ENCODE assay signal across 20 mouse cellular contexts in the genomic region with DNA sequence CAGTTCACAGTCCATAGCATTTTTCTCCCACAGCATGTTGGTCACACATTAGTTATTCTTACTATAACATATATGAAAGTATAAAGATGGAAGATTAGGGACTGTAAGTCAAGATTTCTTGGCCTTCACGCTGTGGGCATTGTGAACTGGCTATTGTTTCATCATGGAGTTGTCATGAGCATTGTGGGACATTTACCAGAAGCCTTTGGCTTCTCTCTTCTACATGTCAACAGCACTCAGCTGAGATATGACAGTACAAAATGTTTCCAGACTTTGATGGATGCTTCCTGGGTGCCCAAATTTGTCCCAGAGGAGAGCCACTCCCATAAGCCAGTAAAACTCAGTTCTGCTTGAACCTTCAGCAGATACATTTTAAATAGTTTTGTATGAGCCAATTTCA.
A peak's percentile ranks its signal among the peaks of the same experiment; 100 is the strongest.
DNase-seq lines count a peak whose midpoint lies in the region; ATAC-seq and TF ChIP-seq lines count a peak whose summit lies in the region.
"Had no signal": no experiment of that assay in that cellular context is flagged by ENCODE, and none has a peak within 500 bp of the region (broad histone marks: within the 10 kb centered on the region; RNA-seq: fewer than 3 reads in every experiment).

No protein-coding gene starts in this region.

- no peak for TF ChIP-seq CTCF in heart, adult 2 months (IDR thresholded peaks at IDR 0.05)

- H3K9ac ChIP-seq in heart, adult 2 months (ENCODE audit: low read depth, low read length) = no peak overlapping the region
- no peak overlapping the region for H3K9ac ChIP-seq in heart, embryonic 15.5 days
- no peak overlapping the region for H3K9ac ChIP-seq in forebrain, embryonic 14.5 days (ENCODE audit: low read length)
- H3K9ac ChIP-seq: embryonic facial prominence, embryonic 13.5 days; forebrain, embryonic 12.5 days; forebrain, postnatal 0 days; hindbrain, embryonic 13.5 days had no signal

- no peaks in the 10 kb centered on the region for H3K27me3 ChIP-seq in heart, adult 2 months (ENCODE audit: control insufficient read depth, insufficient read depth, low read length)
- H3K27me3 ChIP-seq in heart, embryonic 15.5 days = no peaks in the 10 kb centered on the region
- no peaks in the 10 kb centered on the region for H3K27me3 ChIP-seq in forebrain, embryonic 14.5 days (replicated peaks; ENCODE audit: control insufficient read depth, insufficient read depth, low read length)
- H3K27me3 ChIP-seq: CH12.LX; embryonic facial prominence, embryonic 13.5 days; forebrain, embryonic 12.5 days; hindbrain, embryonic 13.5 days had no signal

- intact Hi-C loops in heart, adult 2 months (cut with DNase I) = no loop called here
- intact Hi-C loops in heart, postnatal 36 days (cut with DNase I) = no loop called here

- no peaks in the 10 kb centered on the region for H3K9me3 ChIP-seq in heart, embryonic 15.5 days (replicated peaks)
- H3K9me3 ChIP-seq in forebrain, embryonic 14.5 days (replicated peaks; ENCODE audit: control insufficient read depth, low read length) = no peaks in the 10 kb centered on the region
- H3K9me3 ChIP-seq: embryonic facial prominence, embryonic 13.5 days; forebrain, embryonic 12.5 days; hindbrain, embryonic 13.5 days had no signal

- ATAC-seq in heart, embryonic 15.5 days (replicated peaks; ENCODE audit: insufficient number of reproducible peaks, insufficient read depth, low FRiP score, low read depth) = peak; percentile 64; the same call in 1 of the 2 replicates
- no peak for ATAC-seq in forebrain, embryonic 14.5 days
- ATAC-seq: forebrain, postnatal 0 days; hindbrain, postnatal 0 days had no signal

- H3K4me3 ChIP-seq in heart, adult 2 months = no peak overlapping the region
- H3K4me3 ChIP-seq in heart, embryonic 15.5 days = no peak overlapping the region
- H3K4me3 ChIP-seq in forebrain, embryonic 14.5 days (ENCODE audit: low read depth, low read length) = no peak overlapping the region
- H3K4me3 ChIP-seq: embryonic facial prominence, embryonic 13.5 days; forebrain, embryonic 12.5 days; hindbrain, embryonic 13.5 days had no signal

- H3K36me3 ChIP-seq in heart, adult 2 months (ENCODE audit: control insufficient read depth, insufficient read depth, low read length) = peaks cover 2% of the 10 kb centered on the region; the same call in 1 of the 2 replicates
- H3K36me3 ChIP-seq in heart, embryonic 15.5 days = no peaks in the 10 kb centered on the region
- no peaks in the 10 kb centered on the region for H3K36me3 ChIP-seq in forebrain, embryonic 14.5 days (ENCODE audit: control insufficient read depth, insufficient read depth, low read length)
- H3K36me3 ChIP-seq: embryonic facial prominence, embryonic 13.5 days; forebrain, embryonic 12.5 days; hindbrain, embryonic 13.5 days had no signal

- H3K4me2 ChIP-seq in heart, embryonic 15.5 days = no peak overlapping the region
- no peak overlapping the region for H3K4me2 ChIP-seq in forebrain, embryonic 14.5 days (ENCODE audit: low read length)
- H3K4me2 ChIP-seq: embryonic facial prominence, embryonic 13.5 days; forebrain, embryonic 12.5 days; hindbrain, embryonic 13.5 days had no signal

- no peak for TF ChIP-seq POLR2A in heart, adult 2 months (IDR thresholded peaks at IDR 0.05; ENCODE audit: insufficient read depth, low read depth, low read length)

- peak in 1 of 2 experiments; percentile 10 for DNase-seq in heart, adult 2 months
- no peak for DNase-seq in heart, postnatal 36 days
- DNase-seq in adipocyte (ENCODE audit: low spot score) = peak; percentile 41
- DNase-seq in heart, postnatal 4 days = peak; percentile 7
- DNase-seq in forebrain, embryonic 14.5 days (ENCODE audit: low spot score) = no peak
- DNase-seq in cerebellum, postnatal 25 days = no peak
- DNase-seq: adrenal gland, postnatal 10 days; cerebellum, adult 11 months; cerebellum, adult 8-10 months; cerebellum, postnatal 14 days; forebrain, postnatal 0 days; gastrocnemius, postnatal 14 days; kidney, adult 11 months; kidney, adult 9 months had no signal

- no peaks in the 10 kb centered on the region for H3K79me2 ChIP-seq in heart, adult 2 months (replicated peaks; ENCODE audit: control insufficient read depth, insufficient read depth, low read length)

- no peaks in the 10 kb centered on the region for H3K4me1 ChIP-seq in heart, adult 2 months (ENCODE audit: control insufficient read depth, insufficient read depth, low read length)
- H3K4me1 ChIP-seq in heart, embryonic 15.5 days (replicated peaks) = peaks cover 8% of the 10 kb centered on the region
- no peaks in the 10 kb centered on the region for H3K4me1 ChIP-seq in forebrain, embryonic 14.5 days (ENCODE audit: control insufficient read depth, insufficient read depth, low read length)
- H3K4me1 ChIP-seq: embryonic facial prominence, embryonic 13.5 days; forebrain, embryonic 12.5 days; hindbrain, embryonic 13.5 days had no signal

- 0 out of 2 replicates have a peak, but pooled peaks have one; percentile 53 for TF ChIP-seq EP300 in heart, adult 2 months (IDR thresholded peaks at IDR 0.05; ENCODE audit: insufficient read depth, low read depth, low read length)

- no peak overlapping the region for H3K27ac ChIP-seq in heart, adult 2 months
- peak overlapping the region; percentile 49; the same call in 1 of the 2 replicates for H3K27ac ChIP-seq in heart, embryonic 15.5 days
- no peak overlapping the region for H3K27ac ChIP-seq in forebrain, embryonic 14.5 days (ENCODE audit: low read depth, low read length)
- H3K27ac ChIP-seq: embryonic facial prominence, embryonic 13.5 days; forebrain, embryonic 12.5 days; hindbrain, embryonic 13.5 days; hindbrain, postnatal 0 days had no signal

- WGBS in heart, adult 2 months = 27% methylated on average over 1 of the region's 1 CpGs
- 28% methylated on average over 1 of the region's 1 CpGs for WGBS in heart, embryonic 15.5 days
- WGBS in forebrain, embryonic 14.5 days = 88% methylated on average over 1 of the region's 1 CpGs

Comparison
In these comparisons a context has a peak if more than half of its experiments do, and no peak if none do; other contexts are left out.
1. DNase-seq: peak in adipocyte (single experiment) and heart, postnatal 4 days (single experiment); none in heart, postnatal 36 days (0 of 2), forebrain, embryonic 14.5 days (single experiment) and cerebellum, postnatal 25 days (0 of 2).